Mouse (Mus musculus): ENCODE data around the gene Notch4. TPM values are rescaled to one million over a fixed set of nuclear protein-coding genes. Genes with fewer than 3 reads are reported as not detected.

Notch4 gene
- polyA plus RNA-seq, 1 experiment from 2014 or later: 5.2 TPM

- no peaks in the 10 kb centered on the region for H3K9me3 ChIP-seq (ENCODE audit: control insufficient read depth, low read length)
- H3K4me2 ChIP-seq (ENCODE audit: low read depth, severe bottlenecking): no peak overlapping the region
- H3K4me3 ChIP-seq (ENCODE audit: low read depth, low read length): no peak overlapping the region
- DNase-seq (ENCODE audit: low spot score) (no peak), ATAC-seq (ENCODE audit: insufficient number of reproducible peaks, low FRiP score, low TSS enrichment, low read depth) (no peak)
- H3K27me3 ChIP-seq (ENCODE audit: control insufficient read depth, insufficient read depth, low read length): peaks cover 2% of the 10 kb centered on the region
- WGBS: 56% methylated on average over 8 of the region's 8 CpGs
- no peak overlapping the region for H3K9ac ChIP-seq (ENCODE audit: low read length)
- H3K4me1 ChIP-seq (ENCODE audit: control insufficient read depth, insufficient read depth, low read length): peaks cover 14% of the 10 kb centered on the region; the same call in 1 of the 2 replicates
- no peaks in the 10 kb centered on the region for H3K36me3 ChIP-seq (ENCODE audit: control insufficient read depth, insufficient read depth, low read length)
- no peak overlapping the region for H3K27ac ChIP-seq (replicated peaks; ENCODE audit: low read depth, low read length)
These were observed 2.9 kb upstream of the Notch4 start for GRCm38 (mm10) chr17:34561200-34561599.

GRCm38 (mm10) chr17:34562595-34562994 is 1.5 kb upstream of the Notch4 start:
- no peak overlapping the region for H3K27ac ChIP-seq (replicated peaks; ENCODE audit: low read depth, low read length)
- 64% methylated on average over 3 of the region's 3 CpGs for WGBS

GRCm38 (mm10) chr17:34563354-34563753 is 714 bp upstream of the Notch4 start:
- no peak overlapping the region for H3K9ac ChIP-seq (ENCODE audit: low read length)
- no peak overlapping the region for H3K4me2 ChIP-seq (ENCODE audit: low read depth, severe bottlenecking)
- no peak for DNase-seq (ENCODE audit: low spot score)
- no peak for ATAC-seq (ENCODE audit: insufficient number of reproducible peaks, low FRiP score, low TSS enrichment, low read depth)
- 75% methylated on average over 11 of the region's 11 CpGs for WGBS
- H3K36me3 ChIP-seq (ENCODE audit: control insufficient read depth, insufficient read depth, low read length): no peaks in the 10 kb centered on the region
- no peaks in the 10 kb centered on the region for H3K9me3 ChIP-seq (ENCODE audit: control insufficient read depth, low read length)
- H3K27ac ChIP-seq (replicated peaks; ENCODE audit: low read depth, low read length): no peak overlapping the region
- peaks cover 2% of the 10 kb centered on the region for H3K27me3 ChIP-seq (ENCODE audit: control insufficient read depth, insufficient read depth, low read length)
- H3K4me3 ChIP-seq (ENCODE audit: low read depth, low read length): no peak overlapping the region
- peaks cover 14% of the 10 kb centered on the region; the same call in 1 of the 2 replicates for H3K4me1 ChIP-seq (ENCODE audit: control insufficient read depth, insufficient read depth, low read length)

More at GRCm38 (mm10) chr17:34562595-34562994, 1.5 kb upstream of the Notch4 start:
- no peak for ATAC-seq (ENCODE audit: insufficient number of reproducible peaks, low FRiP score, low TSS enrichment, low read depth)
- H3K4me3 ChIP-seq (ENCODE audit: low read depth, low read length): no peak overlapping the region
- H3K36me3 ChIP-seq (ENCODE audit: control insufficient read depth, insufficient read depth, low read length): no peaks in the 10 kb centered on the region
- peaks cover 14% of the 10 kb centered on the region; the same call in 1 of the 2 replicates for H3K4me1 ChIP-seq (ENCODE audit: control insufficient read depth, insufficient read depth, low read length)
- DNase-seq (ENCODE audit: low spot score): no peak
- no peak overlapping the region for H3K4me2 ChIP-seq (ENCODE audit: low read depth, severe bottlenecking)
- no peaks in the 10 kb centered on the region for H3K9me3 ChIP-seq (ENCODE audit: control insufficient read depth, low read length)
- peaks cover 2% of the 10 kb centered on the region for H3K27me3 ChIP-seq (ENCODE audit: control insufficient read depth, insufficient read depth, low read length)
- no peak overlapping the region for H3K9ac ChIP-seq (ENCODE audit: low read length)

GRCm38 (mm10) chr17:34564796-34565195 is 728 bp downstream of the Notch4 start:
- WGBS: 23% methylated on average over 3 of the region's 3 CpGs
- H3K4me2 ChIP-seq (ENCODE audit: low read depth, severe bottlenecking): 0 out of 2 replicates have a peak overlapping the region, but pooled peaks have one; percentile 10
- no peak overlapping the region for H3K9ac ChIP-seq (ENCODE audit: low read length)
- DNase-seq (ENCODE audit: low spot score) (no peak), ATAC-seq (ENCODE audit: insufficient number of reproducible peaks, low FRiP score, low TSS enrichment, low read depth) (no peak)
- no peak overlapping the region for H3K4me3 ChIP-seq (ENCODE audit: low read depth, low read length)
- no peak overlapping the region for H3K27ac ChIP-seq (replicated peaks; ENCODE audit: low read depth, low read length)
- peaks cover 2% of the 10 kb centered on the region for H3K27me3 ChIP-seq (ENCODE audit: control insufficient read depth, insufficient read depth, low read length)
- no peaks in the 10 kb centered on the region for H3K9me3 ChIP-seq (ENCODE audit: control insufficient read depth, low read length)
- H3K4me1 ChIP-seq (ENCODE audit: control insufficient read depth, insufficient read depth, low read length): peaks cover 14% of the 10 kb centered on the region; the same call in 1 of the 2 replicates
- no peaks in the 10 kb centered on the region for H3K36me3 ChIP-seq (ENCODE audit: control insufficient read depth, insufficient read depth, low read length)

GRCm38 (mm10) chr17:34567311-34567710 is 3.2 kb downstream of the Notch4 start:
- Histone ChIP-seq H3K27me3 (ENCODE audit: control insufficient read depth, insufficient read depth, low read length) (peaks cover 2% of the 10 kb centered on the region), H3K4me1 (ENCODE audit: control insufficient read depth, insufficient read depth, low read length) (peaks cover 14% of the 10 kb centered on the region; the same call in 1 of the 2 replicates), H3K9me3 (ENCODE audit: control insufficient read depth, low read length) (no peaks in the 10 kb centered on the region), H3K27ac (replicated peaks; ENCODE audit: low read depth, low read length) (no peak overlapping the region), H3K36me3 (ENCODE audit: control insufficient read depth, insufficient read depth, low read length) (no peaks in the 10 kb centered on the region; the same call in 1 of the 2 replicates), H3K4me3 (ENCODE audit: low read depth, low read length) (no peak overlapping the region), H3K4me2 (ENCODE audit: low read depth, severe bottlenecking) (no peak overlapping the region), H3K9ac (ENCODE audit: low read length) (no peak overlapping the region)
- WGBS: 66% methylated on average over 9 of the region's 9 CpGs
- ATAC-seq (ENCODE audit: insufficient number of reproducible peaks, low FRiP score, low TSS enrichment, low read depth): no peak
- DNase-seq (ENCODE audit: low spot score): no peak

- WGBS: 78% methylated on average over 12 of the region's 13 CpGs
- DNase-seq (ENCODE audit: low spot score) (no peak), ATAC-seq (ENCODE audit: insufficient number of reproducible peaks, low FRiP score, low TSS enrichment, low read depth) (no peak)
- Histone ChIP-seq H3K4me1 (ENCODE audit: control insufficient read depth, insufficient read depth, low read length) (peaks cover 14% of the 10 kb centered on the region; the same call in 1 of the 2 replicates), H3K27ac (replicated peaks; ENCODE audit: low read depth, low read length) (no peak overlapping the region), H3K9me3 (ENCODE audit: control insufficient read depth, low read length) (no peaks in the 10 kb centered on the region), H3K36me3 (ENCODE audit: control insufficient read depth, insufficient read depth, low read length) (no peaks in the 10 kb centered on the region; the same call in 1 of the 2 replicates), H3K27me3 (ENCODE audit: control insufficient read depth, insufficient read depth, low read length) (peaks cover 2% of the 10 kb centered on the region), H3K4me3 (ENCODE audit: low read depth, low read length) (no peak overlapping the region), H3K4me2 (ENCODE audit: low read depth, severe bottlenecking) (no peak overlapping the region), H3K9ac (ENCODE audit: low read length) (no peak overlapping the region)
These were observed 4.4 kb downstream of the Notch4 start for GRCm38 (mm10) chr17:34568421-34568820.

- Histone ChIP-seq H3K4me3 (ENCODE audit: low read depth, low read length) (no peak overlapping the region), H3K27me3 (ENCODE audit: control insufficient read depth, insufficient read depth, low read length) (peaks cover 2% of the 10 kb centered on the region), H3K4me2 (ENCODE audit: low read depth, severe bottlenecking) (no peak overlapping the region), H3K4me1 (ENCODE audit: control insufficient read depth, insufficient read depth, low read length) (0 out of 2 replicates have a peak, but pooled peaks cover 2% of the 10 kb centered on the region), H3K27ac (replicated peaks; ENCODE audit: low read depth, low read length) (no peak overlapping the region), H3K36me3 (ENCODE audit: control insufficient read depth, insufficient read depth, low read length) (no peaks in the 10 kb centered on the region; the same call in 1 of the 2 replicates), H3K9ac (ENCODE audit: low read length) (no peak overlapping the region), H3K9me3 (ENCODE audit: control insufficient read depth, low read length) (no peaks in the 10 kb centered on the region)
- DNase-seq (ENCODE audit: low spot score): no peak
- ATAC-seq (ENCODE audit: insufficient number of reproducible peaks, low FRiP score, low TSS enrichment, low read depth): no peak
- WGBS: 71% methylated on average over 4 of the region's 4 CpGs
These were observed 5.9 kb downstream of the Notch4 start for GRCm38 (mm10) chr17:34569919-34570318.

- Histone ChIP-seq H3K4me1 (ENCODE audit: control insufficient read depth, insufficient read depth, low read length) (0 out of 2 replicates have a peak, but pooled peaks cover 2% of the 10 kb centered on the region), H3K4me2 (ENCODE audit: low read depth, severe bottlenecking) (no peak overlapping the region), H3K9ac (ENCODE audit: low read length) (no peak overlapping the region), H3K9me3 (ENCODE audit: control insufficient read depth, low read length) (no peaks in the 10 kb centered on the region), H3K27me3 (ENCODE audit: control insufficient read depth, insufficient read depth, low read length) (no peaks in the 10 kb centered on the region), H3K36me3 (ENCODE audit: control insufficient read depth, insufficient read depth, low read length) (no peaks in the 10 kb centered on the region; the same call in 1 of the 2 replicates), H3K4me3 (ENCODE audit: low read depth, low read length) (no peak overlapping the region), H3K27ac (replicated peaks; ENCODE audit: low read depth, low read length) (no peak overlapping the region)
- 15% methylated on average over 5 of the region's 5 CpGs for WGBS
- DNase-seq (ENCODE audit: low spot score) (no peak), ATAC-seq (ENCODE audit: insufficient number of reproducible peaks, low FRiP score, low TSS enrichment, low read depth) (no peak)
These were observed 7.8 kb downstream of the Notch4 start for GRCm38 (mm10) chr17:34571875-34572274.

- ATAC-seq (ENCODE audit: insufficient number of reproducible peaks, low FRiP score, low TSS enrichment, low read depth) (no peak), DNase-seq (ENCODE audit: low spot score) (no peak)
- Histone ChIP-seq H3K4me1 (ENCODE audit: control insufficient read depth, insufficient read depth, low read length) (0 out of 2 replicates have a peak, but pooled peaks cover 2% of the 10 kb centered on the region), H3K27ac (replicated peaks; ENCODE audit: low read depth, low read length) (no peak overlapping the region), H3K27me3 (ENCODE audit: control insufficient read depth, insufficient read depth, low read length) (no peaks in the 10 kb centered on the region), H3K9ac (ENCODE audit: low read length) (no peak overlapping the region), H3K36me3 (ENCODE audit: control insufficient read depth, insufficient read depth, low read length) (no peaks in the 10 kb centered on the region; the same call in 1 of the 2 replicates), H3K4me2 (ENCODE audit: low read depth, severe bottlenecking) (no peak overlapping the region), H3K4me3 (ENCODE audit: low read depth, low read length) (no peak overlapping the region), H3K9me3 (ENCODE audit: control insufficient read depth, low read length) (no peaks in the 10 kb centered on the region)
- 12% methylated on average over 15 of the region's 15 CpGs for WGBS
These were observed 8.3 kb downstream of the Notch4 start for GRCm38 (mm10) chr17:34572361-34572760.
